Mouse (Mus musculus) retina, adult 2 months (tissue): Measurements from ENCODE around the gene Derl3.
"Not testable (repeated sequence)": the region's sequence is repeated elsewhere in the genome, so short reads cannot be mapped to it uniquely, and the experiment has no call there.

Source experiments
- DNase-seq: peaks from one replicate; pipeline ENCODE4 v3.0.0-alpha.2; 2012; ENCODE audit warnings: low read depth, low spot score

Derl3 gene

DNA sequence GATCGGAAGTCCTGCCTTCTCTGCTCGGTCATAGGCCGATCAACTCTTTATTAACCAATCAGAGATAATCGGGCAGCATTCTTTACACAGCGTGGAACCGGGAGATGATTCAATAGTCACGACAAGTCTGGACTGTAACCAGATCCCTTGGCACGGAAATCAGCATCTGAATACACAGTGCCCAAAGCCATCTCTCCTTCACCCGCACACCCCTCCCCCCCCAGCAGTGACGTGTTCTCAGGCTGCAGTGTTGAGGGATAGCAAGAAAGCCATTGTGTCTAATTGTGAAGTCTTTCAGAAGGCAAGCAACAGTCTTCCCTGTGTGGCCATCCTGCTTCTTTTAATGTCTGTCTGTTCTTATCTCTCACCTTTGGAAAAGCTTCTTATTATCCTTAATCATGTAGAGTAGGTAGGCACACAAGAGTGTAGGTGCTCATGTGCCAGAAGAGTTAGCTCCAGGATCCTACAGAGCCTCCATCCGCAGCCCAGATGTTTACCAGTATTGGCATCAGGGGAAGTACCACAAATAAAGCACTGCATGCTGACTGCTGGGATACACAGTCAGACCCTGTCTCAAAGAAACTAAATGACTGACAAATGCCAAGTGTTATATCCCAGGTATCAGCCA is 20.2 kb upstream of the Derl3 start:
- peak; percentile 49 for DNase-seq

- DNase-seq: no peak
Measured at GRCm38 (mm10) chr10:75873543-75874170, 19.6 kb upstream of the Derl3 start.

GRCm38 (mm10) chr10:75878836-75879235 is 14.4 kb upstream of the Derl3 start:
- DNase-seq: no peak

- no peak for DNase-seq
Measured at GRCm38 (mm10) chr10:75880351-75880750, 12.9 kb upstream of the Derl3 start.

GRCm38 (mm10) chr10:75880771-75881577 is 12.2 kb upstream of the Derl3 start:
- no peak for DNase-seq

DNA sequence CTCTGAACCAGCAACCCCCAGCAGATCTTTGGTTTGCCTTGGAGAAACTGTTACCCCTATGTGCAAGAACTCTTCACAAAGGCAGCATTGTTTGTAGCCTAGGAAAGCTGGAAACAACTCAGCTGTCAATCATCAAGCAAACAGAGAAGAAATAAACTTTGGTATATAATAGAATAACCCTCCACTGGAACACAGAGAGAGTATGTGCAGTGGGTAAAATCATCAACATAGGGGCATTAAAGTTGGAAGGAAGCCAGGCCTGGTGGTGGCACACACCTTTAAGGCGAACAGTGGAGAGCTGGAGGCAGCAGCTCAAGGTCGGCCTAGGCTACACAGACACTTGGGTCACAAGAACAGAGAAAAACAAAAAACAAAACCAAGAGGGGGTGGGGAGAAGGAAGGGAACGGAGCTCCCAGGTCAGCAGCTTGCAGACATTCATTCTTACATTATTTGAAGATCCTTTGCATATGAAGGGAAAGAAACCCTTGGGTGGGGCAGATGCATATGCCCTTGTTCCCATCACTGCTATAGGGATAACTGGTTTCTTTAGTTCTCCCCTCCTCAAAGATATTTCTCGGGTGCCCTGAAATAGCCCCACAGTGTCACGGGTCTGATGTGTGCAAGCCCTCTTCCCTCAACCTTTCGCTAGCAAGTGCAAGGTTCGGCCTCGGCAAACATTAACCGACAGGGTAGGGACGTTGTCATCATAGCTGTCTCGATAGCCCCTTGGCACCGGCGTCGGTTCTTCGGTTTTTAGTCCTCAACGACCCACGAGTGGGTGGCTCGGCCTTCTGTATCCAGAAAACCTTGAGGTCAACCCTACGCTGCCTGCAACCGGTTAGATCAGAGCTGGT is 11.4 kb upstream of the Derl3 start:
- no peak for DNase-seq

DNA sequence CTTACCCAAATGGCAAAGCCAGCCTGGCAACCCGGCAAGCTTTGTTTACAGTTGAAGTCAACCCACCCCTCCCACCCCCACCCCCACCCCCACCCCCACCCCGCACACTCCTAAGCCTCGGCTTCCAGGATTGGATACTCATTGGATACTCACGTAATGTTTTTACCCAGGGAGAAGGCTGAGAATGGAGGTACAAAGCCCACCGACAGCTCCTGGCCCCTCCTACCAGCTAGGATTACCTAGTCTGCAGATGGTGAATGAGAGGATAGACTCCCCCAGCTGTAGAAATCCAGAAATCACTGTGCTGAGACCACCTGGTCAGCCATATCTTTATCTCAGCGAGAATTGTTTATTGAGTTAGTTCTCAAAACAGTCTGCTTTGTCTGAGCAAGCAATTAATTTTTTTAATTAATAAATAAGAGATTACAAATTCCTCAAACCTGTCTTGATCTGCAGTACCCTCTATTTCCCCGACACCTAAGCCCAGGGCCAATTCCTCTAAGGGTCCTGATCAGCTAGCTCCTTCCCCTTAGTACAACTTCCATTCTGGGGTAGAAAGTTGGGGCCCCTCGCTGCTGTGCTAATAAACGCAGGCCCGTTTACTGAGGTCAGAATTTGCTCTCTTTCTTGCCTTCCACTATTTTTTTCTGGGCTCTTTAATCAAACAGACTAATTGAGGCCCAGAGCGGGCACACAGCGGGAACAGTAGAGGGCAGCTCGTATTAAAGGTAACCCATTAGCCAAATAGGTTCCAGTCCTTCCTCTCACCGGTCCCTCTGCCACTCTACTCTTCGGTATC is 10.6 kb upstream of the Derl3 start:
- no peak for DNase-seq

DNA sequence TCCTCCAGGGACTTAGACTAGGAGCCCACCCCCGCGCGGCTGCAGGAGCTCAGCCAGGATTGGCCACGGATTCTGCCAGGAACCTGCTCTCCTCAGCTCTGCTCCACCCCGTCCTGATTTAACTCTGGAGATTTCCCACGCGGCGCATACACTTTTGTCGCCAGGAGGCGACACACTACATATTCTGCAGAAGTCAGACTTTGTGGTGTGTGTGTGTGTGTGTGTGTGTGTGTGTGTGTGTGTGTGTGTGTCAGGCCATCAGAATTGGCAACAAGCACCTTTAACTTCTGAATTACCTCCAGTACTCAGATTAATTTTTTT is 10.0 kb upstream of the Derl3 start:
- peak; percentile 50 for DNase-seq

DNA sequence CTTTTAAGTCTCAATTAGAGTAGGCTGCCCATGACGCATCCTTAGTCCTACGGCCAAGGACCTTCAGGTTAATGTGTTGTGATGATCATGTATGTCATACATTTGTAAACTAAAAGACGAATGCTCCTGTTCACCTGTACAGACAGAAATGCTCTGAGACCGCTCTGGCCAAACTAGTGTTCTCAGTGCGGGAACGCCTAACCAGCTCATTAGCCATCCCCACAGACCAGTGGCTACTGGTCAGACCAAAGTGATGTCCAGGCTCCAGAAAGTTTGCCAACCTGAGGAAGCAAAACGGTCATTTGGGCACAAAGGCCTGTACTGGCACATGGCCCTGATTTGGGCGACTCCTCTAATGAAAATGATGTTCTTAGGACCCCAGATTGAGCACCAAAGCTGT is 8.5 kb upstream of the Derl3 start:
- no peak for DNase-seq

DNA sequence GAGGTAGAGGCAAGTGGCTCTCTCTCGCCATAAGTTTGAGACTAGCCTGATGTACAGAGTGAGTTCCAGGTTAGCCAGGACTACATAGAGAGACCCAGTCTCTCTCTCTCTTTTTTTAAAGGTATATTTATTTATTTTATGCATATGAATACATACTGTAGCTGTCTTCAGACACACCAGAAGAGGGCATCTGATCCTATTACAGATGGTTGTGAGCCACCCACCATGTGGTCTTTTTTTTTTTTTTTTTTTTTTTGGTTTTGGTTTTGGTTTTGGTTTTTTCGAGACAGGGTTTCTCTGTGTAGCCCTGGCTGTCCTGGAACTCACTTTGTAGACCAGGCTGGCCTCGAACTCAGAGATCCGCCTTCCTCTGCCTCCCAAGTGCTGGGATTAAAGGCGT is 5.7 kb upstream of the Derl3 start:
- not testable (repeated sequence) for DNase-seq

- no peak for DNase-seq
Measured at GRCm38 (mm10) chr10:75889406-75890153, 3.6 kb upstream of the Derl3 start.

GRCm38 (mm10) chr10:75894601-75895000 is 1.4 kb downstream of the Derl3 start:
- DNase-seq: no peak

DNA sequence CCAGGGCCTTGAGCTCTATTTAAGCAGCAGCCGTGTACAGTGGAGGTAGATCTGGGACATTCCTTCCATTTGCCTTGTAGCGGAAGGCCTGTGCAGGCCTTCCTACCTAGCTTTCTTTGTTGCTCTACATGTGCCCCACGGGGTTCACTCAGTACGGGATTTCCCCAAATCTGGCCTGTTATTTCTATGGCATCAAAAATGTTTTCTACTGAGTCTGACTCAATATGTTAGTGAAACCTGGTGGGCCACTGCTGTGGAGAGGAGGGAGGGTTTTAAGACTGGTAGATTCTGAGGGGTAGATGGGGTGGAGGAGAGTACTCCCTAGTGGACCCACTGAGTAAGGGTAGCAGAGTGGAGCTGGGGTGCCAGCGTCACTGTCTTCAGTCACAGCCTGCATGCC is 2.5 kb downstream of the Derl3 start:
- no peak for DNase-seq

DNA sequence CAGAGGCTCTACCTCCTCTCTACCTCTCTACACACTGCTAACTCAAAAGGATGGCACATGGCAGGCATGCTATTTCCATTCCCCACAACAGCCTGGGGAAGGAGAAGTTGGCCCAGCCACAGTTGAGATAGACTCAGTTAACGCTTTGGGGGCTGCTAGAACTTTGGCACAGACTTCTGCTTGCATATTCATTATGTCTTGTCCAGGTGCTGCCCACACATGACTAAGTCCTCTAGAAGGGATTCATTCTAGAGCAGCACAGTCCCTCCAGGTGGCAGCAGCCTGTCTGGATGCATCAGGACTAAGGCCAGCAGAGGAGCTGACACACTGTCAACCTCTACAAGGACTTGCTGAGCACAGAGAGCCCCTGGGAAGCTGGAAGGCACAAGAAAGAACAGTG is 3.0 kb downstream of the Derl3 start:
- no peak for DNase-seq

DNA sequence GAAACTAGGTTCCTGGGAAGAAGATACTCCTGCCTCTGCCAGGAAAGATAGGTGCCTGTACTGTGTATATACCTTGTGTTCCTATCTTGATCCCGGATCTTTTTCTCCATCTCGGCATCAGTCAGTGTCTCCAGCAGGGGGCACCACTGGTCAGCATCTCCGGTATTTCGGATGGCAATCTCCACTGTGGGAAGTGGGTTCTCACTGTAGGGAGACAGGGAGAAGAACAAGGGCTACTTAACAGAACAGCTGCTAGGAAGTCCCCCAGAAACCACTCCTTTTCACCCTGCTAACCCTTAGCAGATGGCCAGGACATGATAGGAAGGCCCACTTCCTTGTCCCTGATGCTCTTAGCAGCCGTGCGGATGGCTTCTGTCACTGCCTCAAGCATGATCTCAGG is 4.2 kb downstream of the Derl3 start:
- DNase-seq: peak; percentile 53

- no peak for DNase-seq
Measured at GRCm38 (mm10) chr10:75898039-75898564, 4.9 kb downstream of the Derl3 start.

DNA sequence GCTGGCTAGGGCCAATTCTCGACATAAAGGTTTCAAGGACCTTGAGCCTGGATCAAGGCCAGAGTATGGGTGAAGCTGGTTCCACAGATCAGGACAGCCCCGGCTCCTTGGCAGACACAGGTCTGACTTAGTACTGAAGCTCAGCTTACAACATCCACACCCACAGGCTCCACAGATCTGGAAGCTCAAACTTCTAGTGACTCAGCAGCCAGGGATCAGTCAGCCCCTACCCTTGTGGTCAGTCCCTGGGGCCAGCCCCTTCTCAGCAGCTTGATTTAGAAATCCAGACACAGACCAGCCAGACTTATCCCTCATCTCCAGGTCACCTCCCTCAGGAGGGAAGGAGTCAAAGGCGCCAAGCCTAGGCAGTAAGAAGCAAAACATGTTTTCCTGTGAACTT is 5.6 kb downstream of the Derl3 start:
- no peak for DNase-seq

DNA sequence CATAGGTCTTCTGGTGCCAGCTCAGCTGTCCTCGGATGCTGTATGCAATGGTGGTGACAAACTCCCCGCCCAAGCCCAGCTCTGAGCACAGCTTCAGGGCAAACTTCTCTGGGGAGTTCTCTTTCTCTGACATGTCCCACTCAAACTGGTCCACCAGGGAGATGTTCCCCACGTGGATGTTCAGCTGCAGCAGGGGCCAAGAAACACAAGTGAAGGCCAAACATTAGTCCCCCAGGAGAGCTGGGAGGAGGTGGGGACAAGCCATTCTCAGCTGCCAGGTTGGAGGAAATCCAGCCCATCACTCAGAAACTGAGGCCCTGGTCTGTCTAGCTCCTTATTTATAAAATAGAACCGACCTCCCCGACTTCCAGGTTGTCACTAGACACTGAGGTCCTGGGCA is 11.2 kb downstream of the Derl3 start:
- DNase-seq: no peak

DNA sequence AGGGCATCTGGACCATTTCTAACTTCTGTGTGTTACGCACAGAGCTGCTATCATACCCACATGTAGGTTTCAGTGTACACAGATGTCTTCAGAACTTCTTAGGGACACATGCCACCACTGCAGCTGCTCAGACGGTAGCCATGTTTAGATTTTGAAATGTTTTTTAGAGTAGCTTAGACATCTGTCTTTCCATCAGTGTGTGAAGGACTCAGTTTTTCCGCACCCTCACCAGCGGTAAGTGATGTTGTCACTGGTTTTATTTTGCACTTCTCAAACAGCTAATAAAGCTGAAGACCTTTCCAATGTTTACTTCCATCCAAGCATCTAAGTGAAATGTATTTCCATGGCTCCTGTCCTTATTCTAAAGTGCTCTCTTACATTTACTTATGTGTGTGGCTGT is 13.7 kb downstream of the Derl3 start:
- no peak for DNase-seq

- no peak for DNase-seq
Measured at GRCm38 (mm10) chr10:75910698-75911097, 17.5 kb downstream of the Derl3 start.
